Mouse (Mus musculus) spleen, adult 18-20 months (tissue): ENCODE measurements around the gene Taf5l.
"Not testable (repeated sequence)": the region's sequence is repeated elsewhere in the genome, so short reads cannot be mapped to it uniquely, and the experiment has no call there.

ENCODE experiments used
- DNase-seq, 2 experiments: peaks; one replicate each; pipeline ENCODE4 v3.0.0; 2022; ENCODE audit warnings: mixed read lengths in 2 of 2

The Taf5l gene

GRCm38 (mm10) chr8:124021237-124022227, at the start of gene Taf5l, which contains the start of gene Urb2:
Gene Taf5l (minus strand): TSS chr8:124021397.
Gene Urb2 (plus strand): TSS chr8:124021508.
- peak; percentile 89 to 95 for DNase-seq

- DNase-seq = no peak
Observed at GRCm38 (mm10) chr8:124070363-124071324, 49.4 kb upstream of the Taf5l start.

GRCm38 (mm10) chr8:124067059-124067750, 46.0 kb upstream of the Taf5l start:
- DNase-seq = no peak

- DNase-seq = no peak
Observed at GRCm38 (mm10) chr8:124066325-124067058, 45.3 kb upstream of the Taf5l start.

- no peak for DNase-seq
Observed at GRCm38 (mm10) chr8:124056832-124057655, 35.8 kb upstream of the Taf5l start.

GRCm38 (mm10) chr8:124052568-124052967, 31.4 kb upstream of the Taf5l start:
- DNase-seq = no peak

- DNase-seq = peak; percentile 43 to 69
Observed at GRCm38 (mm10) chr8:124052110-124052509, 30.9 kb upstream of the Taf5l start.

GRCm38 (mm10) chr8:124045856-124046255, 24.7 kb upstream of the Taf5l start:
- no peak for DNase-seq

- DNase-seq = no peak
Observed at GRCm38 (mm10) chr8:124044931-124045330, 23.7 kb upstream of the Taf5l start.

- no peak for DNase-seq
Observed at GRCm38 (mm10) chr8:124044421-124044820, 23.2 kb upstream of the Taf5l start.

GRCm38 (mm10) chr8:124042201-124042600, 21.0 kb upstream of the Taf5l start:
- DNase-seq = no peak

GRCm38 (mm10) chr8:124039351-124039750, 18.2 kb upstream of the Taf5l start:
- DNase-seq = no peak

GRCm38 (mm10) chr8:124038121-124038520, 16.9 kb upstream of the Taf5l start:
- no peak for DNase-seq

GRCm38 (mm10) chr8:124033400-124033799, 12.2 kb upstream of the Taf5l start:
- no peak for DNase-seq

- DNase-seq = no peak
Observed at GRCm38 (mm10) chr8:124027831-124028230, 6.6 kb upstream of the Taf5l start.

GRCm38 (mm10) chr8:124026265-124026664, 5.1 kb upstream of the Taf5l start:
- DNase-seq = not testable (repeated sequence)

- peak; percentile 49 to 62 for DNase-seq
Observed at GRCm38 (mm10) chr8:124020439-124021236, 559 bp downstream of the Taf5l start.

- peak in 1 of 2 experiments; percentile 8 for DNase-seq
Observed at GRCm38 (mm10) chr8:124019782-124020181, 1.4 kb downstream of the Taf5l start.

- DNase-seq = no peak
Observed at GRCm38 (mm10) chr8:124014751-124015150, 6.4 kb downstream of the Taf5l start.

GRCm38 (mm10) chr8:124014299-124014698, 6.9 kb downstream of the Taf5l start:
- not testable (repeated sequence) for DNase-seq
